Mouse (Mus musculus): ENCODE data around the gene Dct. TPM values are rescaled to one million over a fixed set of nuclear protein-coding genes. Genes with fewer than 3 reads are reported as not detected.

The Dct gene
- under 1 TPM; 0.26 to 0.70 TPM for total RNA-seq (2021)
- long read RNA-seq, experiment 1 = 0 reads
- long read RNA-seq, experiment 2, partial matches to known transcripts = 0 of 1 reads
- long read RNA-seq, experiment 2, other reads (novel, unspliced or antisense) = 0 of 1 reads

- DNase-seq (ENCODE audit: low spot score in 2 of 2) = no peak
Measured at GRCm38 (mm10) chr14:118051975-118052630, at the start of gene Dct. TSS of gene Dct (minus strand) at chr14:118052244.

- DNase-seq (ENCODE audit: low spot score in 2 of 2) = no peak
Measured at GRCm38 (mm10) chr14:118101227-118101990, 49.4 kb upstream of the Dct start.

- DNase-seq (ENCODE audit: low spot score in 2 of 2) = no peak
Measured at GRCm38 (mm10) chr14:118098265-118098664, 46.2 kb upstream of the Dct start.

GRCm38 (mm10) chr14:118089806-118090392 is 37.9 kb upstream of the Dct start:
- DNase-seq (ENCODE audit: low spot score in 2 of 2) = peak in 1 of 2 experiments; percentile 10

- DNase-seq (ENCODE audit: low spot score in 2 of 2) = peak; percentile 88 to 89
Measured at GRCm38 (mm10) chr14:118089215-118089805, 37.3 kb upstream of the Dct start.

- no peak for DNase-seq (ENCODE audit: low spot score in 2 of 2)
Measured at GRCm38 (mm10) chr14:118088437-118089207, 36.6 kb upstream of the Dct start.

- no peak for DNase-seq (ENCODE audit: low spot score in 2 of 2)
Measured at GRCm38 (mm10) chr14:118086271-118087035, 34.4 kb upstream of the Dct start.

- DNase-seq (ENCODE audit: low spot score in 2 of 2) = no peak
Measured at GRCm38 (mm10) chr14:118083851-118084250, 31.8 kb upstream of the Dct start.

- no peak for DNase-seq (ENCODE audit: low spot score in 2 of 2)
Measured at GRCm38 (mm10) chr14:118080606-118081005, 28.6 kb upstream of the Dct start.

- DNase-seq (ENCODE audit: low spot score in 2 of 2) = no peak
Measured at GRCm38 (mm10) chr14:118070100-118070499, 18.1 kb upstream of the Dct start.

- no peak for DNase-seq (ENCODE audit: low spot score in 2 of 2)
Measured at GRCm38 (mm10) chr14:118069439-118070079, 17.5 kb upstream of the Dct start.

- DNase-seq (ENCODE audit: low spot score in 2 of 2) = no peak
Measured at GRCm38 (mm10) chr14:118061766-118062432, 9.9 kb upstream of the Dct start.

GRCm38 (mm10) chr14:118058581-118058886 is 6.5 kb upstream of the Dct start:
- no peak for DNase-seq (ENCODE audit: low spot score in 2 of 2)

GRCm38 (mm10) chr14:118057696-118058580 is 5.9 kb upstream of the Dct start:
- DNase-seq (ENCODE audit: low spot score in 2 of 2) = no peak

- DNase-seq (ENCODE audit: low spot score in 2 of 2) = no peak
Measured at GRCm38 (mm10) chr14:118052770-118053169, 726 bp upstream of the Dct start.

- no peak for DNase-seq (ENCODE audit: low spot score in 2 of 2)
Measured at GRCm38 (mm10) chr14:118051396-118051795, 648 bp downstream of the Dct start.

- DNase-seq (ENCODE audit: low spot score in 2 of 2) = no peak
Measured at GRCm38 (mm10) chr14:118050990-118051389, 1.1 kb downstream of the Dct start.

GRCm38 (mm10) chr14:118050431-118050830 is 1.6 kb downstream of the Dct start:
- no peak for DNase-seq (ENCODE audit: low spot score in 2 of 2)

All from left cerebral cortex, adult 18-20 months (tissue).